Mouse (Mus musculus) olfactory bulb, adult 2 months (tissue): Measurements from ENCODE around the gene Smdt1. TPM values are rescaled to one million over a fixed set of nuclear protein-coding genes. Genes with fewer than 3 reads are reported as not detected.
"Not testable (repeated sequence)": the region's sequence is repeated elsewhere in the genome, so short reads cannot be mapped to it uniquely, and the experiment has no call there.

Source experiments
- H3K27ac ChIP-seq: fragments of 200-500 bp; 2 replicates; pipeline ENCODE4 v1.5.1; 2012; ENCODE audit warnings: low read depth, low read length; ENCODE audit not compliant: insufficient read depth
- H3K4me1 ChIP-seq: fragments of 200-500 bp; 2 replicates; pipeline ENCODE4 v1.6.1; 2012; ENCODE audit warnings: low read length; ENCODE audit not compliant: control insufficient read depth, insufficient read depth
- H3K4me3 ChIP-seq: fragments of 200-500 bp; 2 replicates; pipeline ENCODE4 v1.5.1; 2012; ENCODE audit warnings: mild to moderate bottlenecking, low read depth, low read length, moderate library complexity; ENCODE audit not compliant: insufficient read depth
- CTCF ChIP-seq: fragments of 200-500 bp; IDR thresholded peaks from 2 replicates; pipeline ENCODE4 v1.5.1; 2012; ENCODE audit warnings: low read depth, mild to moderate bottlenecking, low read length, moderate library complexity; ENCODE audit not compliant: insufficient read depth
- POLR2A ChIP-seq: fragments of 200-500 bp; IDR thresholded peaks from 2 replicates; pipeline ENCODE4 v1.6.1; 2012; ENCODE audit warnings: mild to moderate bottlenecking, low read depth, low read length, moderate library complexity; ENCODE audit not compliant: insufficient read depth
- WGBS: fragments of 180-500 bp; shearing (Covaris S2); methylation state at CpG from one replicate; pipeline ENCODE4 v1.1.7; 2018; 5-methylcytosine and 5-hydroxymethylcytosine counted together
- polyA plus RNA-seq: library from polyadenylated mRNA; stranded (reverse); fragments of >200 nt; gene quantifications from 2 replicates; pipeline ENCODE4 v1.2.4, GENCODE M21; 2012; ENCODE audit warnings: low replicate concordance; ENCODE audit not compliant: missing spikeins, insufficient read depth, insufficient read length

Gene Smdt1
- polyA plus RNA-seq, 1 experiment, result not detected

DNA sequence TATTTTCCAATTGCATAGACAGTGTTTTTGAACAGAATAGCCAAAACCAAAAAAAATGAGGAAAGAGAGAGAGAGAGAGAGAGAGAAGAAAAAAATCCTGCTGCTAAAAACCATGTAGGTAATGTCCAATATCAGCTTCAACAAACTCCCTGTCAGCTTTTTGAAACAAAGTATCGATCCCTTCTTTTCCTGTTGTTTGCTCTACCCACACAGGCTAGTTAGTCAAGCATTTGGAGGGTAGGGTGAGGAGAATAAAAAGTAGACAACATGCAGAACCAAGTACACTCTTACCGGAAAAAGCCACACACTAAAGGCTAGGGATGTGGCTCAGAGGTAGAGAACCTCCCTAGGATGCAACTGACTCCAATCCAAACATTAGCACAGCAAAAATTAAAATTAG is 47.0 kb downstream of the Smdt1 start:
- Histone ChIP-seq H3K27ac (no peak overlapping the region), H3K4me3 (no peak overlapping the region), H3K4me1 (no peaks in the 10 kb centered on the region)
- TF ChIP-seq POLR2A (no peak), CTCF (no peak)
- 92% methylated on average over 2 of the region's 2 CpGs for WGBS

DNA sequence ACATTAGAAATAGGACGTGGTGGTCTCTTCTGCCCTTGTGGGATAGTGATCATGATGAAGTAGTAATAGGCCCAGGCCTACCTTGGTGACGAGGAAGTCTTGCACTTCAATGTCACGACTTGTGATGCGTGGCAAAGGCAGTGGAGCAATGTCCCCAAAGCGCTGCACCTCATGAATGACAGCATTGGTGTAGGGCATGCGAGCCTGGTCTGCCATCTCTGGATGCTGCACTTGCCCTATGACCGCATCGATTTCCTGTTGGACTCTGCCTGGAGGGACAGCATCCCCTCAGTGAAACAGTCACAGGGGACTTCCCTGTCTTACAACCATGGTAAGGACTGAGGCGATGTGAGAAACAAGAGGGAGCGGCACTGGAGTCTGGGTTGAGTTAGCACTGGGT is 51.2 kb downstream of the Smdt1 start:
- not testable (repeated sequence) for H3K27ac ChIP-seq, H3K4me3 ChIP-seq, H3K4me1 ChIP-seq
- whole genome bisulfite sequencing, result 95% methylated on average over 10 of the region's 10 CpGs

DNA sequence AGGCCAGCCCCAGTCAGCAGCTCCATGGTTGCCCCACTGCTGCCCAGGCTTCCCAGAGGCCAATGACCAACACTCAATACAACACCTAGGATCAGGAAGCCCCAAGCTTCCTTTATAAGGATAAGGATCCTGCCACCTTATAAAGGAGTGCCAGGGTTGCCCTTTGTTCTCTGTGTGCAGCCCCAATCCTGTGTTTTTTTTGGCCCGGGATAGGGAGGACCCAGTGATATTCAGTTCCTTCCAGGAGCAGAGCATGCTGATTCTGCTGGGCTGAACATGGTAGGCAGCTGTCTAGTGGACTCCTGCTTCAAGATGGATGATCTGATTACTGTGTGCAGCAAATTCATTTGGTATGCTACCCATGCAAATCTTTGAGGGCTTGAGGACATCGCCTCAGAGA is 55.2 kb downstream of the Smdt1 start, which contains the start of gene Cyp2d11:
Gene Cyp2d11, minus strand, starts transcription at position 101 of the 400 bp plus-strand sequence.
- not testable (repeated sequence) for H3K4me1 ChIP-seq, H3K4me3 ChIP-seq, H3K27ac ChIP-seq
- WGBS, result 83% methylated on average over 2 of the region's 2 CpGs

DNA sequence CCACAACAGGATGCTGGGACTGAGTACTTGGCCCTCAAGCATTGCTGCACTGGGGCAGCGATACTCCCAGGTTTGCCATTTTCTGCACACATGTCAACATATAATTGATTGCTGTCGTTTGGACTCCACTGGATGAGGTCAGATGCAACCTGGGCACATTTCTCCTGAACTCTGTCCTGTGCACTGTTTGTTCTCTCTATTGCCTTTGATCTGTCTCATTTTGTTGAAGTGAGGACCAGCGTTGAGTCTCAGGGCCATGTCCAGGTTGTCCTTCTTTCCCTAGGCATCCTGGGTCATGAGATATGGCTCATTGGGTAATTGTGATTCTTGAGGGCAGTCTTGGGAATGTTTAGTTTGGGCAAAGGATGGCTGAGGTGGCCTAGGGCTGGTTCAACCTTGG is 57.2 kb downstream of the Smdt1 start:
- not testable (repeated sequence) for H3K4me3 ChIP-seq, H3K27ac ChIP-seq, H3K4me1 ChIP-seq
- 93% methylated on average over 3 of the region's 3 CpGs for WGBS

Other genes with a start within 250 kb of the Smdt1 start
- not detected in 2 replicates for gene Ccdc134, start 211.0 kb upstream of the Smdt1 start, polyA plus RNA-seq
- gene Srebf2, start 191.8 kb upstream of the Smdt1 start, polyA plus RNA-seq, result 282 TPM in 1 of 2 replicates, not detected in the other
- gene Shisa8, start 126.1 kb upstream of the Smdt1 start, polyA plus RNA-seq, result not detected in 2 replicates
- not detected in 2 replicates for gene Tnfrsf13c, start 114.6 kb upstream of the Smdt1 start, polyA plus RNA-seq
- not detected in 2 replicates for gene Cenpm, start 94.2 kb upstream of the Smdt1 start, polyA plus RNA-seq
- not detected in 2 replicates for gene 1500009C09Rik, start 86.6 kb upstream of the Smdt1 start, polyA plus RNA-seq
- gene Sept3, start 64.1 kb upstream of the Smdt1 start, polyA plus RNA-seq, result 252 and 297 TPM in 2 replicates
- gene Wbp2nl, start 40.0 kb upstream of the Smdt1 start, polyA plus RNA-seq, result not detected in 2 replicates
- gene Naga, start within 50 bp of the Smdt1 start, polyA plus RNA-seq, result not detected in 2 replicates
- gene Pheta2, start within 50 bp of the Smdt1 start, polyA plus RNA-seq, result not detected in 2 replicates
- gene Ndufa6, start 15.4 kb downstream of the Smdt1 start, polyA plus RNA-seq, result not detected in 2 replicates
- gene Cyp2d22, start 41.3 kb downstream of the Smdt1 start, polyA plus RNA-seq, result not detected in 2 replicates
- not detected in 2 replicates for gene Cyp2d11, start 55.1 kb downstream of the Smdt1 start, polyA plus RNA-seq
- not detected in 2 replicates for gene Cyp2d10, start 68.2 kb downstream of the Smdt1 start, polyA plus RNA-seq
- not detected in 2 replicates for gene Cyp2d9, start 94.5 kb downstream of the Smdt1 start, polyA plus RNA-seq
- gene Cyp2d12, start 216.1 kb downstream of the Smdt1 start, polyA plus RNA-seq, result not detected in 2 replicates